Mouse (Mus musculus) lung, embryonic 15.5 days (tissue): ENCODE results near the gene Adgrf5. TPM values are rescaled to one million over a fixed set of nuclear protein-coding genes. Genes with fewer than 3 reads are reported as not detected.

Experiments
- ATAC-seq: fragments of 200-750 bp; cut with Nextera tagmentation; 2 replicates; pipeline ENCODE4 v1.8.0; 2017; ENCODE audit warnings: moderate number of reproducible peaks, borderline replicate concordance; ENCODE audit not compliant: low FRiP score, low TSS enrichment; ENCODE audit errors: extremely low read depth
- H3K27ac ChIP-seq: fragments of 300-500 bp; sonication (generic); 2 replicates; pipeline ENCODE4 v1.5.1; 2015; ENCODE audit warnings: moderate library complexity, mild to moderate bottlenecking, inconsistent platforms
- H3K27me3 ChIP-seq: fragments of 300-500 bp; sonication (generic); 2 replicates; pipeline ENCODE4 v1.6.1; 2015; ENCODE audit warnings: inconsistent platforms
- H3K36me3 ChIP-seq: fragments of 300-500 bp; sonication (generic); 2 replicates; pipeline ENCODE4 v1.6.1; 2015; ENCODE audit warnings: inconsistent platforms
- H3K4me1 ChIP-seq: fragments of 300-500 bp; sonication (generic); 2 replicates; pipeline ENCODE4 v1.6.1; 2015; ENCODE audit warnings: inconsistent platforms
- H3K4me2 ChIP-seq: fragments of 300-500 bp; sonication (generic); 2 replicates; pipeline ENCODE4 v1.6.1; 2015; ENCODE audit warnings: inconsistent platforms, mild to moderate bottlenecking, moderate library complexity
- H3K4me3 ChIP-seq: fragments of 300-500 bp; sonication (generic); 2 replicates; pipeline ENCODE4 v1.5.1; 2015; ENCODE audit warnings: mild to moderate bottlenecking, inconsistent platforms
- H3K9ac ChIP-seq: fragments of 300-500 bp; sonication (generic); 2 replicates; pipeline ENCODE4 v1.6.1; 2015; ENCODE audit warnings: inconsistent platforms
- H3K9me3 ChIP-seq: fragments of 300-500 bp; sonication (generic); 2 replicates; pipeline ENCODE4 v1.6.1; 2016; ENCODE audit warnings: inconsistent platforms
- WGBS: fragments of 180-500 bp; shearing (Covaris S2); methylation state at CpG from one replicate; pipeline ENCODE4 v1.1.7; 2015; 5-methylcytosine and 5-hydroxymethylcytosine counted together
- polyA plus RNA-seq: library from polyadenylated mRNA; unstranded; fragments of >200 nt; fragmentation: Nextera tagmentation; extraction: Ambion mirVana; gene quantifications from 2 replicates; pipeline ENCODE4 v1.2.1, GENCODE M21; 2015

Adgrf5 gene
- polyA plus RNA-seq, 1 experiment from 2014 or later: 25.0 TPM

DNA sequence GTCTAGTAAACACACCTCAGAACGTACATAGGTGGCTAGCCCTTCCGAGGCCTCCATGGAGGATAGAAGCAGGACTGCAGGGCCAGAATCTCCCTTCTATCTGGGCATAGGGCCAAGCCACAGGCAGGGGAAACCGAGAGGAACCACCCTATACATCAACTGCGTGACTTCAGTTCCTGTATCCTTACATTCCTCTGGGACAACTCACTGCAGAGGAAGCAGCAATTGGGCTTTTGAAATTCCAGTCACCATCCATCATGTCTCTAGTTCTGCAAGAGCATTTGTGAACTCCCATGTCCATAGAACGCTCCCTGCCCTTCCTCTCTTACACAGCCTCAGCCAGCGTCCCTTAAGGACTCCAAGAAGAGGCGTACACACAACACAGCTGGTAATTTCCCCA, 47.3 kb downstream of the Adgrf5 start:
- no peaks in the 10 kb centered on the region for H3K36me3 ChIP-seq
- H3K9me3 ChIP-seq: no peaks in the 10 kb centered on the region
- H3K9ac ChIP-seq: no peak overlapping the region
- H3K4me2 ChIP-seq: no peak overlapping the region
- peak overlapping the region; percentile 16; the same call in 1 of the 2 replicates for H3K27ac ChIP-seq
- H3K27me3 ChIP-seq: no peaks in the 10 kb centered on the region
- 23% methylated on average over 7 of the region's 7 CpGs for WGBS
- peak; percentile 82 for ATAC-seq
- H3K4me1 ChIP-seq: peaks cover 3% of the 10 kb centered on the region; the same call in 1 of the 2 replicates
- H3K4me3 ChIP-seq: no peak overlapping the region

DNA sequence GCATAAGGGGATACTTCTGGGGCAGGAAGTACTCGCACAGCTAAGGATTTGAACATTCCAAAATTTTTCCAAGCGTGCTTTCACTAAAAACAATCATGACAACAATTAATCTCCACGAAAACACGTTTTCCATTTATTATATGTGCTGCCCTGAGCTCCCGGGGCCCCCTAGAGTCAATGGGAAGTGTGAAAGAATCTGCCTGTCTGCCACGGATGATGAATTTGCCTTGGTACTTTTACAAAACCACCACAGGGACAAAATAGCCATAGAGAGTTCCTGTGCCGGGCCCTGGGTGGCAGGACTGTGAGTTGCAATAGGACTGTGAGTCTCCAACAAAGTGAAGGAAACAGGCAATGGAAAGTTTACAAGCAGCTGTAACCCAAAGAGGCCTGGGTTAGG, 52.9 kb downstream of the Adgrf5 start:
- no peak overlapping the region for H3K4me3 ChIP-seq
- no peaks in the 10 kb centered on the region for H3K36me3 ChIP-seq
- H3K9ac ChIP-seq: no peak overlapping the region
- H3K9me3 ChIP-seq: no peaks in the 10 kb centered on the region
- no peaks in the 10 kb centered on the region for H3K27me3 ChIP-seq
- 49% methylated on average over 7 of the region's 7 CpGs for WGBS
- ATAC-seq: no peak
- H3K27ac ChIP-seq: no peak overlapping the region
- H3K4me1 ChIP-seq: peaks cover 9% of the 10 kb centered on the region; the same call in 1 of the 2 replicates
- no peak overlapping the region for H3K4me2 ChIP-seq

DNA sequence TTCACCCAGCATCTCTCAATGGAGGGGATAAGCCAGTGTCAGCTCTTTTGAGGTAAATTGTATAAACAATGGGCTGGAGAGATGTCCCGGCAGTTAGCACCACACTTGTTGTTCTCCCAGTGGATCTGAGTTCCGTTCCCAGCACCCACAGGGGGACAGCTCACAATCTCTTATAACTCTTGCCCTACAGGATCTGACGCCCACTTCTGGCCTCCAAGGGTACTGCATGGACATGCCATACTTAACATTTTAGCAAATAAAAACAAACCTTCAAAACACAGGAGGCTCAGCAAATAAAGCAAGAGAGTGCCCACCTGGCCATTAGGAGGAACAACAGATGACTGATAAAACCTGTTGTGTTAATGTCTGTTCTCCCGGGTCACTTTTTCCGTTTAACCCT, 59.0 kb downstream of the Adgrf5 start:
- WGBS: 77% methylated on average over 5 of the region's 5 CpGs
- H3K9ac ChIP-seq: no peak overlapping the region
- no peaks in the 10 kb centered on the region for H3K9me3 ChIP-seq
- H3K4me1 ChIP-seq: peaks cover 9% of the 10 kb centered on the region; the same call in 1 of the 2 replicates
- H3K36me3 ChIP-seq: no peaks in the 10 kb centered on the region
- no peak overlapping the region for H3K27ac ChIP-seq
- H3K4me3 ChIP-seq: no peak overlapping the region
- no peaks in the 10 kb centered on the region for H3K27me3 ChIP-seq
- H3K4me2 ChIP-seq: no peak overlapping the region
- ATAC-seq: no peak

DNA sequence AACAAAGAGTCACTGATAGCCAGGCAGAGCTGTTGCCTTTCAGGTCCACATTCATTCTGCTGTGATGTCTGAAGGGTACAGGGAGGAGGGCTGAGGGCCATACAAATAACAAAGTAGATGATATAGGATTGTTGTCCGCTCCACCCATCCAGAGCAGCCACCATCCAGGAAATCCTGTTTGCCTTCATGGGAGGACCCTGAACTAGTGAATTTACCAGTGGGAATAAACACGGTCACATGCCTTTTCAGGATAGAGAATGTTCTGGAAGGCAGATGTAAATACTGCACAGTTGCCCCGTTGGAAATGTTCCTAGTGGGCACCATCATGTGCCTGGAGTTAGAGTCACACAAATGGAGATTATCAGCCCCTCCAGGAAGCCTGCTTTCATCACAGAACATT, 60.1 kb downstream of the Adgrf5 start:
- no peaks in the 10 kb centered on the region for H3K9me3 ChIP-seq
- no peak overlapping the region for H3K9ac ChIP-seq
- 67% methylated on average over 3 of the region's 3 CpGs for WGBS
- peak overlapping the region; percentile 35 for H3K27ac ChIP-seq
- no peak for ATAC-seq
- H3K4me3 ChIP-seq: no peak overlapping the region
- no peaks in the 10 kb centered on the region for H3K27me3 ChIP-seq
- H3K4me2 ChIP-seq: no peak overlapping the region
- H3K36me3 ChIP-seq: no peaks in the 10 kb centered on the region
- peaks cover 9% of the 10 kb centered on the region; the same call in 1 of the 2 replicates for H3K4me1 ChIP-seq

DNA sequence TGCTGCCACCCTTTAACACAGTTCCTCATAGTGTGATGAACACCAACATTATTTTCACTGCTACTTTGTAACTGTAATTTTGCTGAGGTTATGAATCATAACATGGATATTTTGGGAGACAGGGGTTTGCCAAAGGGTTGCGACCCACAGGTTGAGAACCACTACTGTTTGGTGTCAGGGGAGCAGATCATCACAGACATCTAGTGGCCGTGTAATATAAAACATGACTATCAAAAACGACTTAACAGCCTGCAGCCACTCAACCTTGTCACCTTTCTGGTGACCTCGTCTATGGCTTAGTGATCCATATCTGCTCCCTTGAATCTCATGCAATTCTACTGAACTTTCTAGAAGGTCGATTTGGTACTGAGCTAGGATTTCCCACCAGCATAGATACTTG, 63.7 kb downstream of the Adgrf5 start:
- WGBS: 61% methylated on average over 5 of the region's 5 CpGs
- H3K4me3 ChIP-seq: no peak overlapping the region
- H3K27me3 ChIP-seq: no peaks in the 10 kb centered on the region
- H3K9me3 ChIP-seq: no peaks in the 10 kb centered on the region
- no peak for ATAC-seq
- H3K4me1 ChIP-seq: no peaks in the 10 kb centered on the region
- no peak overlapping the region for H3K4me2 ChIP-seq
- no peak overlapping the region for H3K9ac ChIP-seq
- H3K36me3 ChIP-seq: 0 out of 2 replicates have a peak, but pooled peaks cover 3% of the 10 kb centered on the region
- no peak overlapping the region for H3K27ac ChIP-seq

DNA sequence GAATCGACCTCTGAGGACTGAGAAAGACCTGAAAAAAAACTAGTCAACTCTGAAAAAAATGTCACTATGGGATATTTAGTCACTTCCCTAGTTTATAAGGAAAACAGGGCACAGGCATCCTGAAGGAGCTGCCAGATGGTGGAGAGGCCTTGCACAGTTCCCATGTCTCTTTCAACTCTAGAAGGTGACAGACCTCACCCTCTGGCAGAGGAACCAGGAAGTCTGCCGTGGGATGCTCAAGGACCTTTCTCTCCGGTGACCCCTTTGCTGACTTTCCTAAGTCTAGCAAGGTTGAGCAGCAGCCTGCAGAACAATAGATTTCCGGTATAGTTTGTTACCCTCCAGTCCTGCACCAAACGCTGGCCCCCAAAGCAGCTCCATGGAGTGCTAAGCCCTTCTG, 71.4 kb downstream of the Adgrf5 start:
- no peak overlapping the region for H3K27ac ChIP-seq
- no peak overlapping the region for H3K4me2 ChIP-seq
- no peaks in the 10 kb centered on the region for H3K27me3 ChIP-seq
- ATAC-seq: no peak
- 25% methylated on average over 5 of the region's 5 CpGs for WGBS
- H3K9ac ChIP-seq: no peak overlapping the region
- no peak overlapping the region for H3K4me3 ChIP-seq
- H3K9me3 ChIP-seq: no peaks in the 10 kb centered on the region
- 0 out of 2 replicates have a peak, but pooled peaks cover 6% of the 10 kb centered on the region for H3K36me3 ChIP-seq
- H3K4me1 ChIP-seq: no peaks in the 10 kb centered on the region

DNA sequence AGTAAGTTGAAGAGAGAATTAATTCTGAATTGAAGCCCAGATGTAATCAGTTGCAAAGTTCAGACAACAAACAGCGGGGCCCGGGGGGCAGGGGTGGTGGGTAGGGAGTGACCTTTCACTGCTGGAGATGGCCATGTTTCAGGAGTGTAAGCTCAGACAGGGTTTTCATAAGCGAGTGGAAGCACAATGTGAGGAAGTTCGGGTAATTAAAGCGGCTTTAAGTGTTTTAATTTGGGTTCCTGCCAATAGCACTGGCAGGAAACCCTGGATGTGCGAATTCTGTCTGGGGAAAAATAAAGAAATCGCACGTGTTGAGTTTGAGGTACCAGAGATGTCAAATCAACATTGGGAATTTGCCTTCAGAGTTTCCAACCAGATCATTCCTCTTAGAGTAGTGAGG, 74.2 kb downstream of the Adgrf5 start:
- H3K9ac ChIP-seq: no peak overlapping the region
- H3K4me2 ChIP-seq: no peak overlapping the region
- no peaks in the 10 kb centered on the region for H3K4me1 ChIP-seq
- no peak overlapping the region for H3K27ac ChIP-seq
- no peaks in the 10 kb centered on the region for H3K9me3 ChIP-seq
- 0 out of 2 replicates have a peak, but pooled peaks have one; percentile 52 for ATAC-seq
- H3K27me3 ChIP-seq: no peaks in the 10 kb centered on the region
- H3K36me3 ChIP-seq: 0 out of 2 replicates have a peak, but pooled peaks cover 3% of the 10 kb centered on the region
- WGBS: 67% methylated on average over 8 of the region's 8 CpGs
- H3K4me3 ChIP-seq: no peak overlapping the region

DNA sequence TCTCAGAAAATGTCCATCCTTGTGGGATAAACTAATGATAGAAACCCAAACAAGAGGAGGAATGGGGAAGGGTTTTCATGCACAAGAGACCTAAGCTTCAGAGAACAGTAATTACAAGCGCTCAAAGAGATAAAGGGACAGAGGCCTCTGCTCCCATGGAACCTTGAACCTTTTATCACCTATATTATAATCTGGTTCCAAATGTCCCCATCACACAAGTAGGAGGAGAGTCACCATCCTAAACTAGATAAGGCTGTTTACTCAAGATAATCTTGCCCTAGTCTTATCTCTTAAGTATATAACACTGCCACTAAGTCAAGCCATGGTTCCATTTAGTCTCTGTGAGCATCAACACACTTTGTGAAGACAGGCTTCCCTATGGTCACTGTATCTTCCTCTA, 91.0 kb downstream of the Adgrf5 start:
- no peak for ATAC-seq
- H3K9ac ChIP-seq: no peak overlapping the region
- peaks cover 5% of the 10 kb centered on the region; the same call in 1 of the 2 replicates for H3K36me3 ChIP-seq
- H3K4me1 ChIP-seq: no peaks in the 10 kb centered on the region
- H3K27ac ChIP-seq: no peak overlapping the region
- no peak overlapping the region for H3K4me2 ChIP-seq
- WGBS: 43% methylated on average over 1 of the region's 1 CpGs
- H3K9me3 ChIP-seq: no peaks in the 10 kb centered on the region
- H3K27me3 ChIP-seq: no peaks in the 10 kb centered on the region
- no peak overlapping the region for H3K4me3 ChIP-seq

DNA sequence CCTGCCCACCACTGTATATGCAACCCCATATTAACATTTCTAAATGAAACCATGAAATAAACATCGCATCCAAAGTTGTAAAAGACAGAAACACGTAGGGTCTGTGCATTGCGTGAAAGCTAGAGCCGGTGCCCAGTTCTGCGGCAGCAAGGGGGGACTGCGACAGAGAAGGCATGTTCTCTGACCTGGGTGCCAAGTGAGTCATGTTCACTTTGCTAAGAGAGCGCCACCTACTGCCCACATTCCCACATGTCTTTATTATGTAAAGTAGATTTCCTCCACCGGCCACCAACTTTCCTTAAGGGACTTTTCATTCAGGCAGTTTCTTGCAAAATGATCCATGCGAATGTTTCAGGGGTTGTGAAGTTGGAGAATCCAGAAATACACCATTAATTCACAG, 98.3 kb downstream of the Adgrf5 start:
- no peaks in the 10 kb centered on the region for H3K36me3 ChIP-seq
- H3K4me3 ChIP-seq: no peak overlapping the region
- no peak overlapping the region for H3K4me2 ChIP-seq
- no peak overlapping the region for H3K9ac ChIP-seq
- H3K4me1 ChIP-seq: peaks cover 10% of the 10 kb centered on the region; the same call in 1 of the 2 replicates
- WGBS: 8% methylated on average over 9 of the region's 9 CpGs
- H3K27ac ChIP-seq: no peak overlapping the region
- no peaks in the 10 kb centered on the region for H3K9me3 ChIP-seq
- H3K27me3 ChIP-seq: no peaks in the 10 kb centered on the region
- ATAC-seq: no peak

DNA sequence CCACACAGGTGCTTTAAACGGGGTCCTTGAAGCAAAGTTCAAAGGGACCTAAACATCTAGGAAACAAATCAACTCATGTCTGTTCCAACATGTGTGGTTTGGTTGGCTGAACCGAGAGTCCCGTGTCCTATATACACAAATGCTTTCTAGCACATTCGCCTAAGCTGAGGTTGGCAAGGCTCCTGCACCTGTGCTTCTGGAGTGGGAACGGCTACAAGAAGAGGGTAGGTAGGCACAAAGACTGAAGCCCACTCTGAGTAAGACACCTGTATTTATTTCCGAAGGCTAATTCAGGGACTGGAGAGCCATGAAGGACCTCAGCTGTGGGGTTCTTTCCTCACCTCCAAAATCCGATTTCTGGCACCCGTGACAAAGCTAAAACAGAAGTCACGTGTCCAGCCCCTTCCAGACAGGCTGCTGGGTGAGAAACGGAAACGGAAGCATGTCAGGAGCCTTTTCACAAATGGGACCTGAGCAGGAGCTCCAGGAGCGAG, 99.5 kb downstream of the Adgrf5 start:
- Histone ChIP-seq H3K27me3 (no peaks in the 10 kb centered on the region), H3K9me3 (no peaks in the 10 kb centered on the region), H3K4me1 (peaks cover 10% of the 10 kb centered on the region; the same call in 1 of the 2 replicates), H3K9ac (no peak overlapping the region), H3K36me3 (no peaks in the 10 kb centered on the region), H3K27ac (no peak overlapping the region), H3K4me3 (no peak overlapping the region), H3K4me2 (no peak overlapping the region)
- 61% methylated on average over 12 of the region's 12 CpGs for WGBS
- ATAC-seq: no peak

DNA sequence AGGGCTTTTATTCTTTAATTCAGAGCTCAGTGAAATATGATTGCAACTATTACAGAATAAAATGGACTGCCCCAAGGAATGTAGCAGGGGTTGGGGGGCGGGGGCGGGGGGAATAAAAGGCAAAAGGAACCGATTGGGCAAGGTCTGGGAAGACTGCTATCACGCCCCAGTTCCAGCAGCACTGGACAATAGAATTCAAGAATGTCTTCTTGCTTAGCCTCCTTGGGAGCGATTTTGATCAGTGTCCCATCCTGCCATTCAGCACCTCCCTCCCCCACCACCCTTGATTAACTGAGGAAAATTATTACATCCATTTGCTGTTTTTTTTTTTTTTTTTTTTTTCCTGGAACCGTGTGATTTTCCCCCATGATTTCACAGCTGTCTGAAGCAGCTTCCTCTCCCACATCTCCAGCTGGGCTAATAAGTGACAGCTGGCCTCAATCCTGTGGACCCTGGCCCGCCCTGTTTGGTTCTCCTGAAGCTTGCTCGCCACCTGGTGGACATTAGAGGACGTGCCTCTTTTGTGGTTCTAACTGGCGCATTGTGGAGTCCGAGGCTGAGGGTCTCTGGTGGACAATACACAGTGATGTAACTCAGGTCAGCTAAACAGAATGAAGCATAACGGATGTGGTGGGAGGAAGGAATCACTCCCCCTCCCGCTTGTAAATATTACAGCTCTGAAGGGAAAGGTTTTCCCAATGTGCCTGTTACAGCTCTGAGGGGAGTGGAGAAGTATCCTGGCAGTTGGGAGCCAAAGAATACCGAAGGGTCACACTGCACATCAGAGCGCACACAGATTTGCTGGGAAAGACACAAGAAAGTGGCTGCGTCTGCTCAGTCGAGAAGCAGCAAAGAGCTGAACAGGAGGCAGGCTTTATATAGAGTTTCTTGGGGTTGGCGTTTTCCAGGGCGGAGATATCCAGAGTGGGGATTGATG, 100.3 kb downstream of the Adgrf5 start:
- Histone ChIP-seq H3K4me3 (no peak overlapping the region), H3K36me3 (no peaks in the 10 kb centered on the region), H3K27me3 (no peaks in the 10 kb centered on the region), H3K9ac (no peak overlapping the region), H3K4me2 (no peak overlapping the region), H3K27ac (no peak overlapping the region), H3K4me1 (peaks cover 10% of the 10 kb centered on the region; the same call in 1 of the 2 replicates), H3K9me3 (no peaks in the 10 kb centered on the region)
- ATAC-seq: peak; percentile 92
- WGBS: 30% methylated on average over 19 of the region's 19 CpGs

DNA sequence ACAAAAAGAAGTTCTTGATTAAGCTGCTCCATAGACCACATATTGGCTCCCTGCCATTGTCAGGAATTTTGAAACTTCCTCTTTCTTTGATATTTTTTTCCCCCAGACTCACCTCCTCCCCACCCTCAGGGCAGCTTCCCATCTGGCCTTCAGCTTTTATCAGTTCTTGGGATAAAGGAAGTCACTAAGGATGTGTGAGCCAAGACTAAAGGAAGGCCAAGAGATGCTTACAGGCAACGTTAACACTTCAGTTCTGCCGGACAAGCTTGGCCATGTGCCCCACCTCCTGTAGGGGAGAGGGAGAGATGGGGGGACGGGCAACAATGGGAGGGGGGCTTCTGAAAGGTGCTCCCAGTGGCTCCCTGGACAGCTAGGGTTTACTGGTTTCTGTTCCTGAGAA, 109.8 kb downstream of the Adgrf5 start:
- H3K9ac ChIP-seq: no peak overlapping the region
- no peak for ATAC-seq
- no peak overlapping the region for H3K27ac ChIP-seq
- H3K27me3 ChIP-seq: no peaks in the 10 kb centered on the region
- H3K36me3 ChIP-seq: no peaks in the 10 kb centered on the region
- WGBS: 5% methylated on average over 3 of the region's 3 CpGs
- no peak overlapping the region for H3K4me2 ChIP-seq
- peaks cover 12% of the 10 kb centered on the region for H3K4me1 ChIP-seq
- no peaks in the 10 kb centered on the region for H3K9me3 ChIP-seq
- H3K4me3 ChIP-seq: no peak overlapping the region
